Mouse (Mus musculus) liver, embryonic 14.5 days (tissue): Measurements from ENCODE around the gene A830031A19Rik.

Experiments used
- CTCF ChIP-seq: IDR thresholded peaks from 2 replicates; pipeline ENCODE4 v1.5.1; 2016; ENCODE audit warnings: antibody characterized with exemption, low read depth, control low read depth
- EP300 ChIP-seq: IDR thresholded peaks from 2 replicates; pipeline ENCODE4 v1.6.1; 2016; ENCODE audit warnings: antibody characterized with exemption, low read depth

DNA sequence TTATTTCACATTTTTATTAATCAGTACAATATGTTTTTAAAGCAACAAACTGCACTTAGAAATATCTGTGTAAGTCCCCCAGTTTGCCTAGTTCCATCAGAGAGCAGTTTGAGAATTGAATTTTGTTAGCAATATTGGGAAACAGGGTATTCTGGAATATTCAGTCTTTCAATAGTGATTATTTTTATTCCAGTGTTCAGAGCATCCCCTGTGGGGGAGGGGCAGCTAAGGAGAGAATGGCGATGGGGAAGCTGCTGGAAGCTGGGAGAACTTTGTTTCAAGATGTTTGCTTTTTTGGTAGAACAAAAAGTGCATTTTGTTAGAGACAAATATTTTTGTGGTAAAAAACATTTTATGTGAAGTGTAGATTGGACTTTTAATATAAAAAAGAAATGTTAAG is 15.7 kb downstream of the A830031A19Rik start:
- no peak for TF ChIP-seq CTCF
- no peak for TF ChIP-seq EP300
